Mouse (Mus musculus): Measurements from ENCODE around the gene Elf5. TPM values are rescaled to one million over a fixed set of nuclear protein-coding genes. Genes with fewer than 3 reads are reported as not detected.

Elf5 gene
- not detected in 2 replicates for polyA plus RNA-seq (2012; ENCODE audit: insufficient read depth, insufficient read length, missing spikeins)

GRCm38 (mm10) chr2:103411348-103411747, at the start of gene Elf5:
Gene Elf5, plus strand, starts transcription at chr2:103411688.
- H3K4me3 ChIP-seq (ENCODE audit: insufficient read depth, low read depth, low read length) = no peak within 1 kb of the TSS
- no peak within 1 kb of the TSS for H3K27ac ChIP-seq (replicated peaks; ENCODE audit: low read depth, low read length)
- H3K4me1 ChIP-seq (ENCODE audit: control insufficient read depth, insufficient read depth, insufficient read length, low read length) = no peaks in the 10 kb centered on the region

DNA sequence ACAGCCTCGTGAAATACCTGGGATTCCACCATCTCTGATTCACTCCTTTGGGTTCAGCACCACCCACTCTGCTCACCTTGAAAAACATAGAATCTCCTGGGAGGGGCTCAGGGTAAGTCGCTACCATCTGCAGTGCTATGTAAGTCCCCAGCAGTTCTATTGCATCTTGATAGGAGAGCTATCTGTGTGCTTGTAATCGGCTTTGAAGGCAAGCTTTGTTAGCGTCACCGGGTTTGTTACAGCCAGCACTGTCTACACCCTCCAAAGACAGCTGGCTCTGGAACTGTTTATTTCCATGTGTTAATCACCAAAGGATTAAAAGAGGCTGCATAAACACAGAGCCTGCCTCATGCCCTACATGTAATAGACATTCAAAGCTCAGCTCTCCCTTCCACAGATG, 38.9 kb upstream of the Elf5 start:
- H3K4me1 ChIP-seq (ENCODE audit: control insufficient read depth, insufficient read depth, insufficient read length, low read length) = no peaks in the 10 kb centered on the region
- no peak overlapping the region for H3K4me3 ChIP-seq (ENCODE audit: insufficient read depth, low read depth, low read length)
- no peak overlapping the region for H3K27ac ChIP-seq (replicated peaks; ENCODE audit: low read depth, low read length)

GRCm38 (mm10) chr2:103379502-103380160, 31.9 kb upstream of the Elf5 start:
- no peak overlapping the region for H3K27ac ChIP-seq (replicated peaks; ENCODE audit: low read depth, low read length)
- H3K4me1 ChIP-seq (ENCODE audit: control insufficient read depth, insufficient read depth, insufficient read length, low read length) = no peaks in the 10 kb centered on the region
- no peak overlapping the region for H3K4me3 ChIP-seq (ENCODE audit: insufficient read depth, low read depth, low read length)

DNA sequence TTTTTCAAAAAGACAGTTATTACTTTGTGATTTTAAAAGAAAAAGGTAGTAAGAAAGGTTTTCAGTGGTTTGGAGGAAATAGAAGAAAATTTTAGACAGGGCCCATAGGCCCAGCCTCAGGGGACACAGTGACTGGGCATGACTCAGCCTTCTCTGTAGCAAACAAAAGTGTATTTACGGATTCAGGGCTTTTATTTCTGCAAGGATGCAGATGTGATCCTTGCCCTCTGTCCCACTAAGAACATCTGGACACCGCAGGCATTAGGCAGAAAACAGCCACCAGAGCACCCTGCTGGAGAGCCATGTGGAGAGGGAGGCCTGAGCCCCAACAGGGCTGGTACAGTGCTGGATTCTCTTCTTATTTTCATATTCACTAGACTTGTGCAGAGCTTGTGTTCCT, 29.3 kb upstream of the Elf5 start:
- no peak overlapping the region for H3K27ac ChIP-seq (replicated peaks; ENCODE audit: low read depth, low read length)
- no peaks in the 10 kb centered on the region for H3K4me1 ChIP-seq (ENCODE audit: control insufficient read depth, insufficient read depth, insufficient read length, low read length)
- H3K4me3 ChIP-seq (ENCODE audit: insufficient read depth, low read depth, low read length) = no peak overlapping the region

- no peak overlapping the region for H3K4me3 ChIP-seq (ENCODE audit: insufficient read depth, low read depth, low read length)
- no peak overlapping the region for H3K27ac ChIP-seq (replicated peaks; ENCODE audit: low read depth, low read length)
- no peaks in the 10 kb centered on the region for H3K4me1 ChIP-seq (ENCODE audit: control insufficient read depth, insufficient read depth, insufficient read length, low read length)
These were observed 23.6 kb upstream of the Elf5 start for GRCm38 (mm10) chr2:103387881-103388280.

DNA sequence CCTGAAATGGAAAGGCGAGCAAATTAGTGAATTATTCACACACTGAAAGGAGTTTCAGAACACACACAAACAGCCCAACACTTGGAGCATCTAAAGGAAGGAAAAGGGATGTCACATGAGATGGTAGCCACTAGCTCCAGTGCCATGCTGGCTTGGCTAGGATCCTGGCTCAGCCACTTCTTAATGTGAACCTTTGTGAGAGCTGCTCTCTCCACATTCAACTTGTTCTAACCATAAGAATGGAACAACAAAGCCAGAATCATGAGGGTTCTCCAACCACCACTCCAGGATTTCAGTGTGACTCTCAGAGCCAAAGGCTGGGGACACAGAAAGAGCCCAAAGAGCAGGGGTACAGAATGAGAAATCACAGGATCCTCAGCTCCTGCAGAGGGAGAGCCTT, 23.2 kb upstream of the Elf5 start:
- H3K4me1 ChIP-seq (ENCODE audit: control insufficient read depth, insufficient read depth, insufficient read length, low read length) = no peaks in the 10 kb centered on the region
- H3K4me3 ChIP-seq (ENCODE audit: insufficient read depth, low read depth, low read length) = no peak overlapping the region
- H3K27ac ChIP-seq (replicated peaks; ENCODE audit: low read depth, low read length) = no peak overlapping the region

DNA sequence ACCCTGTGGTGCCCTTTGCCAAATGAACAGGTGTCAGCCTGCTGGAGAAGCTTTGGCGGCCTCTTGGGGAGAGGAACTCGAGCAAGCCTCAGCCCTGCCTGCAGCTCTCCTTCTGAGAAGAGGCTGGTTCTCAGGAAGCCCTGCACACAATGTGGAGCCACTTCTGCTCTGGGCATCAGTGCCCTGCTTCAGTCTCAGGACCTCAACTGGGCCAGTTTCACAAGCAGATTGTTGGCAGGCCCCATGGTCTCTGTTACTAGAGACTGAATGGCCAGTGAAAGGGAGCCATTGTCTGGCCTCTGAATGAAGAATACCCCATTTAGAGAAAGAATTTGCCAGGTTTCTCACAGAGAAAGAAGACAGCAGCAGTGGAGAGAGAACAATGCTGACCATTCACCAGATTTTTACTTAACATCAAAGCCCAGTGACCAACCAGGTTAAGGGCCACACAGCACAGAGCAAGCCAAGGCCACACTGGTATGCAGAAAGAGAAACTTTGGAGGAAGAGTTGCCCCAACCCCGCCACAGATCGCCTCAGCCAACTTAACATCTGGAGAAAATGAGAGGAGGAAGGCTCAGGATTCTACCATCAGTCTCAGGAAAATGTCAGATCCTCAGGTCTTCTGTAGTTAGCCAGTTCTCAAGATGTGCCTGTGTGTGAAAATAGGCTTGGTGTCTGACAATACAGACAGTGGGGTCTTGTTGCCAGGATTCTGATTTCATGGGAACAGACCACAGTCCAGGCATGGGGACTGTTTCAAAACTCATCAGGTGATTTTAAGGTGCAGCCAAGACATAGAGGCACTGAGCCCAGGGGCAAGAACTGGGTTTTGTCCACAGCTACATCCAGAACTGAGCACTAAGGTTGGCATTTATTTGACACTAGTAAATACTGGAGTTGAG, 21.2 kb upstream of the Elf5 start:
- Histone ChIP-seq H3K4me1 (ENCODE audit: control insufficient read depth, insufficient read depth, insufficient read length, low read length) (no peaks in the 10 kb centered on the region), H3K4me3 (ENCODE audit: insufficient read depth, low read depth, low read length) (no peak overlapping the region), H3K27ac (replicated peaks; ENCODE audit: low read depth, low read length) (no peak overlapping the region)

DNA sequence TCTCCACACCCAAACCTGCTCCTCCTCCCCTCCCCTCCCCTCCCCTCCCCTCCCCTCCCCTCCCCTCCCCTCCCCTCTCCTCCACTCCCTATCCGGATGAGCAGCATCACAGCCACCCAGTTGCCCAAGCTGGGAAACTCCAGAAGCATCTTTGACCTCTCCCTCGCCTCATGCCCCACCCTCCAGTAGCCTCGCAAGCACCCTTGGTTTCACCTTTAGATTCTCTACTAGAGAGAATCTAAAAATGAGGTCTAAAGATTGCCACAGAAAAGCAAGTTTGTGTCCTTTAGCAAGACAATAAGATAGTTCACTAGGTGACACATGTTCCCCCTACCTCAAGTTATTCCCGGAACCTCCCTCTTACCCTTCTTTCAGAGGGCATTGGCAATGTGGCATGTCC, 19.9 kb upstream of the Elf5 start:
- no peaks in the 10 kb centered on the region for H3K4me1 ChIP-seq (ENCODE audit: control insufficient read depth, insufficient read depth, insufficient read length, low read length)
- no peak overlapping the region for H3K27ac ChIP-seq (replicated peaks; ENCODE audit: low read depth, low read length)

GRCm38 (mm10) chr2:103398110-103398509, 13.4 kb upstream of the Elf5 start:
- no peak overlapping the region for H3K27ac ChIP-seq (replicated peaks; ENCODE audit: low read depth, low read length)
- H3K4me1 ChIP-seq (ENCODE audit: control insufficient read depth, insufficient read depth, insufficient read length, low read length) = no peaks in the 10 kb centered on the region; the same call in 1 of the 2 replicates
- no peak overlapping the region for H3K4me3 ChIP-seq (ENCODE audit: insufficient read depth, low read depth, low read length)

More for the DNA sequence above, 19.9 kb upstream of the Elf5 start:
- no peak overlapping the region for H3K4me3 ChIP-seq (ENCODE audit: insufficient read depth, low read depth, low read length)

DNA sequence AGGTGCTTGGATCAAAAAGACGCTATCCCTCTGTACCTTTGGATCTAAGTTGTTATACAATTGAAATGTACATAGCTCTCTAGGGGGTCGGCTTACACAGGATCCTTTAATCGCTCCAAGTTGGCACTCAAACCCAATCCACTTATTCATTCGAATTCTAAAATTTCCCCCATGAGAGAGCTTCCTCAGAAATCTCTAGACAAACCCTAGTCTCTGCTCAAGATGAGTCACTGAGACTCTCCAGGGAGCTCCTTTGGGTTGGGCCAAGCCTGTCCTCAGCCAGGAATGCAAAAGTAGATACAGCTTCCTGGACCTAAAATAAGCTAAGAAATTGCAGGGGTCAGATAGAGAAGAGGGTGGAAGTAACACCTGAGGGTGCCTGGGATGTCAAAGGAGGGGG, 10.8 kb upstream of the Elf5 start:
- Histone ChIP-seq H3K27ac (replicated peaks; ENCODE audit: low read depth, low read length) (no peak overlapping the region), H3K4me3 (ENCODE audit: insufficient read depth, low read depth, low read length) (no peak overlapping the region), H3K4me1 (ENCODE audit: control insufficient read depth, insufficient read depth, insufficient read length, low read length) (no peaks in the 10 kb centered on the region; the same call in 1 of the 2 replicates)

GRCm38 (mm10) chr2:103406239-103406638, 5.2 kb upstream of the Elf5 start:
- no peak overlapping the region for H3K27ac ChIP-seq (replicated peaks; ENCODE audit: low read depth, low read length)
- no peaks in the 10 kb centered on the region for H3K4me1 ChIP-seq (ENCODE audit: control insufficient read depth, insufficient read depth, insufficient read length, low read length)
- no peak overlapping the region for H3K4me3 ChIP-seq (ENCODE audit: insufficient read depth, low read depth, low read length)

DNA sequence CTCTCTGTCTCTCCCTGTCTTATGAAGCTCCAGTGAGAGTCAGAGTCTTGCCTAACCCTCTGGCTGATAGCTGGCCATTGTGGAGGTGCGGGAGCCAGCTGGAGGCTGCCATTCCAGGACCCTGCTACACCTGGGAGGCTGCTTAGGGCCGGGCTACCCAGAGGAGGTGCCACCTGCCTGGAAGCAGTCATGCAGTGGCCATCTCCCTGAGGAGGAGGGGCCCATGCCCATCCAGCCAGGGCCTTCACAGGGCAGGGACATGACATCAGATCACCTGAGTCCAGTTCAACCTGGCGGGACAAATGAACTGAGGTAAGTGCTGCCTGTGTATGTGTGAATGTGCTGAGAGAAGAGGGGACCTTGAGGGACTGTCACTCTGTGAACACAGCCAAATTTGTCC, 328 bp downstream of the Elf5 start:
- no peak overlapping the region for H3K4me3 ChIP-seq (ENCODE audit: insufficient read depth, low read depth, low read length)
- H3K4me1 ChIP-seq (ENCODE audit: control insufficient read depth, insufficient read depth, insufficient read length, low read length) = no peaks in the 10 kb centered on the region
- H3K27ac ChIP-seq (replicated peaks; ENCODE audit: low read depth, low read length) = no peak overlapping the region

DNA sequence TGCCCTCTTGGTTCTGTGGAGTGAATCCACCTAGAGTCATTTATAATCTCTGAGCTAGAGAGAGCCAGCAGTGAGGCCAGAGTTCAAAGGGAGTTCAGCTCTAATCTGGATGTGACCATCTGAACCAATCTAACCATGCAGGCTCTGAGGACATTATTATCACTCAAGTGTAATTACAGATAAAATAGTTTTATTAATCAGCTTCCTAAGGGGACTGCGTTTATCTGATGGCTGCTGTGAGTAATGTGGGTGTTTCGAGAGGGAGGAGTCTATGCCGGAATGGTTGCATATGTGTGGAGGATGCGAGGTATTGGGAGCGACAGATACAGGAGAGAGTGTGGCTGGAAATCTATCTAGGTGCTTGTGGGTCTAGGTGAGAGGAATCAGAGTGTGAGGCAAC, 1.9 kb downstream of the Elf5 start:
- no peak overlapping the region for H3K4me3 ChIP-seq (ENCODE audit: insufficient read depth, low read depth, low read length)
- no peaks in the 10 kb centered on the region for H3K4me1 ChIP-seq (ENCODE audit: control insufficient read depth, insufficient read depth, insufficient read length, low read length)
- no peak overlapping the region for H3K27ac ChIP-seq (replicated peaks; ENCODE audit: low read depth, low read length)

- Histone ChIP-seq H3K27ac (replicated peaks; ENCODE audit: low read depth, low read length) (no peak overlapping the region), H3K4me3 (ENCODE audit: insufficient read depth, low read depth, low read length) (no peak overlapping the region), H3K4me1 (ENCODE audit: control insufficient read depth, insufficient read depth, insufficient read length, low read length) (no peaks in the 10 kb centered on the region)
These were observed 4.3 kb downstream of the Elf5 start for GRCm38 (mm10) chr2:103415774-103416173.

GRCm38 (mm10) chr2:103420650-103421507, 9.4 kb downstream of the Elf5 start:
- no peak overlapping the region for H3K27ac ChIP-seq (replicated peaks; ENCODE audit: low read depth, low read length)
- H3K4me1 ChIP-seq (ENCODE audit: control insufficient read depth, insufficient read depth, insufficient read length, low read length) = peaks cover 3% of the 10 kb centered on the region; the same call in 1 of the 2 replicates
- no peak overlapping the region for H3K4me3 ChIP-seq (ENCODE audit: insufficient read depth, low read depth, low read length)
